Mouse (Mus musculus): Measurements from ENCODE around the gene Bpifa1. TPM values are rescaled to one million over a fixed set of nuclear protein-coding genes. Genes with fewer than 3 reads are reported as not detected.
A peak's percentile ranks its signal among the peaks of the same experiment; 100 is the strongest.
"Not testable (repeated sequence)": the region's sequence is repeated elsewhere in the genome, so short reads cannot be mapped to it uniquely, and the experiment has no call there.

The Bpifa1 gene
- total RNA-seq (2021): not detected

DNA sequence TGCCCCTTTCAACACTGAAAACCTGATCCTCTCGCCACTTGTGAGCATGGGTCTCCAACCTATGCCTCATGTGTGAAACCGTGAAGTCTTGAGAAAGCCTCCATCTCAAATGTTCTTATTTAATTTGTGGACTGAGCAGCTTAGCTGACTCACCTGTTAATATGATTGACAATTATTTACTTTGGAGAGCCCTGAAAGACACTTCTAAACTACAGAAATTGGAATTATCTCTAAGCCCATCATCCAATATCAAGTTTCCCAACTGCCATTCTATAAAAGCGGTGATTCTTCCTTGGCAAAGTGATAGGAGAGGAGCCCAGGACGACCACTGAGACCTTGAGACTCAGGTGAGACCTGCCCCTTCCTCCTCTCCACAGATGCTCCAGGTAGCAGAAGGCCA, at the start of gene Bpifa1:
Gene Bpifa1, plus strand, starts transcription at position 301 of the 400 bp plus-strand sequence.
- DNase-seq (ENCODE audit: extremely low spot score in 1 of 2, low spot score in 1 of 2): no peak

DNA sequence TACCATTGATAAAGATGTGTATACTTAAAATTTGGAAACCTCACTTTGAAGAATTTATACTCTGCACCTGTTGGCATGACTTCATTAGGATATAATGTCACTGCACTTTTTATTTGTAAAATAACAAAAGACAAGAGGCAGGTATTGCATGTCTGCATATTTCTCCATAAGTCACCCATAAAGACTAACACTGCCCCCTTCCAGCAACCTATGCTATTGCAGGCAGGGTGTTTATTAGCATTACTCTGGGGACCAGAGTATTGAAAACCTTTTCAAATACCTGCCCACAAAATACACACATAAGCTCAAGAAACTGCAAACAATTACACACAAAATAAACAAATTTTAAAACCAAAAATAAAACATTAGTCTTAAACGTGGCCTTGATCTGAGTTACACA, 44.9 kb upstream of the Bpifa1 start:
- DNase-seq (ENCODE audit: extremely low spot score in 1 of 2, low spot score in 1 of 2): no peak

DNA sequence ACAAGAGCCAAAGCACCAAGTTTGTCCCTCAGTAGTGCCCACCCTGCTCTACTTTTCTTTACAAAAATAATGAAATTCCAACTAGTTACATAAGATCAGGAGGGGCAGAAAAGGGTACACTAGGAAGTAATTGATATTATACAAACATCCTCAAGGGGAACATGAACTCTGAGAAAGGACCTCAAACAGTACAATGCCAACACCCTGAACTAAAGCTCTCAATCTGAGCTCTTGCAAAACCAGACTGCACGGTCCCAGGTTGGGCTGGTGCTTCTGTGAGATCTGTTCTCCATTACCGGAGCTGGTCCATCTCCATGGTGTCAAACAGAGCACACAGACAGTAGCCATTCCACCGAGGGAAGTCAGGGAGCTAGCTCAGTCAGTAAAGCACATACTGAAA, 25.3 kb upstream of the Bpifa1 start:
- no peak for DNase-seq (ENCODE audit: extremely low spot score in 1 of 2, low spot score in 1 of 2)

DNA sequence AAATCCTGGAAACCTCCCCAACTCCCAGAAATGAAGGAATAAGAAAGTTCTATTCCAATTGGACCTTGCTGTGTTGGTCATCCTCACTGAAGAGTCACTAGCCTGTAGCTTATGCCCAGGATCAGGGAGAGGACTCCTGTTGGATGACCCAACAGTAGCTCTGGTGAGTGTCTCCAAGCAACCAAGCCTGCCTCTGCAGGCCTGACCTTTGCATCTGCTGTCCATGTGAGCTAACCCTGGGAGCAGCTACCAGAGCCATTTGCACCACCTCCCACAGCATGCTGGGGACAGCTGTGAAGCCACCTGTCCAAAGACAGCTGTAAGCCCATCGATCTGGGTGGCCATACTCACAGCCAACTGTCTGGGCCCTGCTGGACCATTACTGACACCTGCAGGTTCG, 12.6 kb upstream of the Bpifa1 start, which contains the start of gene Bpifa3:
Gene Bpifa3, plus strand, starts transcription at position 217 of the 400 bp plus-strand sequence.
- no peak for DNase-seq (ENCODE audit: extremely low spot score in 1 of 2, low spot score in 1 of 2)

DNA sequence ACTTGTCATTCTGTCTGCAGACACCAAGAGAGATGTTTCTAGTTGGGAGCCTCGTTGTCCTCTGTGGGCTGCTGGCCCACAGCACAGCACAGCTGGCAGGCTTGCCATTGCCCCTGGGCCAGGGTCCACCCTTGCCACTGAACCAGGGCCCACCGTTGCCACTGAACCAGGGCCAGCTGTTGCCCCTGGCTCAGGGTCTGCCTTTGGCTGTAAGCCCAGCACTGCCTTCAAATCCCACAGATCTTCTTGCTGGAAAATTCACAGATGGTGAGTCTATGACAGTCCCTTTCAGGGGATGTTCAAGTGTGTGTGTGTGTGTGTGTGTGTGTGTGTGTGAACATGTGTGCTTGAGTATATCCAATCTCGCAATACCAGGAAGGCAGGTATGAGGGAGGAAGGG, 1.1 kb downstream of the Bpifa1 start:
- DNase-seq (ENCODE audit: extremely low spot score in 1 of 2, low spot score in 1 of 2): no peak

DNA sequence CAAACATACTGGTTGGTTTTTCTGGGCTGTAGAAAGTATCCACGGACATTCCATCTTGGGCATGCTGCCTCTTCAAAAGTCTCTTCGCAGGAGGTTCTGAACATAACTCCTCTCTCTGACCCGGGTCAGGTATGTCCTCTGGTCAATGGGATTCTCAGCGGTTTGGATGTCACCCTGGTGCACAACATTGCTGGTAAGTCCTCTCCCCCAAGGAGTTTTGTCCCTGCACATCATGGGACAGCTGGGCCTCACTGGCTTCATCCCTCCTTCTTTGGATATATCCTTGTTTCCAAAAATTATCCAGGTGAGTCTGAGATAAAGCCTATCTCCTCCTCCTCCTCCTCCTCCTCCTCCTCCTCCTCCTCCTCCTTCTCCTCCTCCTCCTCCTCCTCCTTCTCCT, 4.8 kb downstream of the Bpifa1 start:
- no peak for DNase-seq (ENCODE audit: extremely low spot score in 1 of 2, low spot score in 1 of 2)

DNA sequence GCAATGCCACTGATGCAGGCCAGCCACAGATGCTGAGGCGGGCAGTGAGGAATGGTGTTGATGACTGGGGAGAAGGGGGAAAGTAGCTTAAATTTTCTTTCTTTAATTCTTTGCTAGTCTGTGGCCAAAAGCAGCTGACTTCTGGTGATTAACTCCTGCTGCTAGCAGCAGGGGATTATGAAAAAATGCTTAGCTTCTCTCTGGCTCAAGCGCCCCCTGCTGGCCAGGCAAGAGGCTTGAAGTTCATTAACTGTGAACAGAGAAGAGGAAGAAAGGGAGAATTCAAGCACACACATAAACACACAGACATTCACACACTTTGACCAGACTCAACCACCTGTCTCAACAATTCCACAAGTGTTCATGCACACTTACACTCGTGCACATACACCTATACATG, 15.8 kb downstream of the Bpifa1 start:
- DNase-seq (ENCODE audit: extremely low spot score in 1 of 2, low spot score in 1 of 2): peak; percentile 48 to 71

DNA sequence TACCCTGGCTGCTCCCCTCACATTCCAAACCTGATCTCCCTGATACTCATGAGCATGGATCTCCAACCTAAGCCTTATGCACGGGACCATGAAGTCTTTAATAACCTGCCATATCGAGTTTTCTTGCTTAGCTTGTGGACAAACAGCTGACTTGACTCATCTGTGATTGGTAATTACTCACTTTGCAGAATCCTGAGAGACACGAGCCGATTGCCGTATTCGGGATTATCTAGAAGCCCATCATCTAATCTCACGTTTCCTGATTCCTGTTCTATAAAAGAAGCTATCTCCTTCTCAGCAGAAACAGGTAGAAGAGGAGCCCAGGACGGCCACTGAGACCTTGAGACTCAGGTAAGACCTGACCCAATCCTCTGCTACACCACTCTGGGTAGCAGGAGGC, 19.6 kb downstream of the Bpifa1 start, which contains the start of gene Bpifa5:
Gene Bpifa5, plus strand, starts transcription at position 301 of the 400 bp plus-strand sequence.
- no peak for DNase-seq (ENCODE audit: extremely low spot score in 1 of 2, low spot score in 1 of 2)

DNA sequence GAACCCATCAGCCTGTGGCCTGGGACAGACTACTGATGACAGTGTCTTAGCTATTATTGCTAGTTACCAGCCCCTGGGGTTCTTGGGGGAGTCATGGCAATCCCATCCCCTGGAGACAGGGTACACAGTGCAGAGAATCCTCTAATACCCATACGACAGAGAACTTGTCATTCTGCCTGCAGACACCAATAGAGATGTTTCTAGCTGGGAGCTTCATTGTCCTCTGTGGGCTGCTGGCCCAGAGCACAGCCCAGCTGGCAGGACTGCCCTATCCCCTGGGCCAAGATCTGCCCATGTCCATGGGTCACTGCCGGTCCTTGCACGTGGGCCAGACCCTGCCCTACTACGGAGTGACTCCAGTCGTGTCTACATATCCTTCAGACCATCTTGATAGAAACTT, 20.6 kb downstream of the Bpifa1 start:
- no peak for DNase-seq (ENCODE audit: extremely low spot score in 1 of 2, low spot score in 1 of 2)

DNA sequence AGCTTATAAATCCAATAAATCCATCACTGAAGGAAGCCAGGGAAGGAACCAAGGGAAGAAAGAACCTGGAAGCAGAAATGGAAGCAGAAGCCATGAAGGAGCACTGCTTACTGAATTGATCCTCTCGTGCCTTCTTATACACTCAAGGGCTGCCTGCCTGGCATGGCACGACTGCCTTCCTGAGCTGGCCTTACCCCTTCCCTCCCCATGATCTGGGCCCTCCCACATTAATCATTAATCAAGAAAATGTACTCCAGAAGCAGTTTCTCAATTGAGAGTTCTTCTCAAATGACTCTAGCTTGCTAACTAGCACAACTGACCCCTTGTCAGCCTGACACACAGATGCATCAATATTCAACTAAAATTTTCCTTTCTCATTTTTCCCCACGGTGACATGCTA, 26.5 kb downstream of the Bpifa1 start:
- no peak for DNase-seq (ENCODE audit: extremely low spot score in 1 of 2, low spot score in 1 of 2)

DNA sequence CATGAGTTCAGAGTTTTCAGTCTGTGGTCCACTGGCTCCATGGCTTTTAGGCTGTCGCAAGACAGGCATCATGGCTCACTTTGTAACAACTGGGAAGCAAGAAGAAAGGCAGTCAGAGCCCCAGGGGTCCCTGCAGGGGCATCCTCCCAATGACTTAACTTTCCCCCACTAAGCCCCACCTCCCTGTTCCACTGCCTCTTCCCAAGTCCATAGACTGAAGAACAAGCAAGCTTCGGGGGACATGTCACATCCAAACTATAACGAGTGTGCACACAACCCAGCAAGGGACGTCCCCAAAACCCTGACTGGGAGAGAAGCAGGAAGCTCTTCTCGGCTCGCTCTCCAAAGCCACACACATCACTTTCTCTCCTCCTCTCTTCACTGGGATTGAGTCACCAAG, 28.9 kb downstream of the Bpifa1 start:
- no peak for DNase-seq (ENCODE audit: extremely low spot score in 1 of 2, low spot score in 1 of 2)

DNA sequence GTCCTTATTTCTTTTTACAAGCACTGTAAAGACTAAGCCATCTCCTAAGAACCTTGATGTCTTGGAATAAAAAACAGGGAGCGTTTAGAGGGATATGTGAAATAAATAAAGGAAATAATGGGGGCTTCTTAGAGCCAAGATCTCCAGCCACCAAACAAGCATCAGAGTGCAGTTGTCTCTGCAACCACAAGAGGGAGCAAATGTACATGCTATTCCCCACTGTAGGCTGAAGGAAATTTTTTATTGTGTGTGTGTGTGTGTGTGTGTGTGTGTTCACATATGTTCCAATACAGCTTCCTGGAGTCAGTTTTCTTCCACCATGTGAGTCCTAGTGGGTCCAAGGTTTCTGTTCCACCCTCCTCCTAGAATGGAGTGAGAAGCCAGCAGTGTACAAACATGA, 30.6 kb downstream of the Bpifa1 start:
- peak in 1 of 2 experiments; percentile 47 for DNase-seq (ENCODE audit: extremely low spot score in 1 of 2, low spot score in 1 of 2)

DNA sequence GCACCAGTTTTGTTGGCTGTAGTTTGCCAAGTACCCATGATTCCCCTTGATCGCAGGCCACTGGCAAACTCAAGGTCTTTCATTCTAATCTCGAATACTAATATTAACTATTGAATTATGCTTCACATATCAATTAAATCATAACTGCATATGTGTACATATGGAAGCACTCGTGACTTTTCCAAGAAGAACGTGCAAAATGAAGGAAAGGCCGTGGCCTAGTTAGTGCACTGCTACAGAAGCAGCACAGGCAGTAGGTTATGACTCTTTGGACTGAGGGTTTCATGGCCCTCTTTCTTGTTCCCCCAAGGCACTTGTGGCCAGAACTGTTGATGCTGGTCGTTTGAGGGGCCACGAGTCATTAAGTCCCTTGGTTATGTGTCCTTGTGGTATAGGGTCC, 39.2 kb downstream of the Bpifa1 start:
- not testable (repeated sequence) for DNase-seq (ENCODE audit: extremely low spot score in 1 of 2, low spot score in 1 of 2)

DNA sequence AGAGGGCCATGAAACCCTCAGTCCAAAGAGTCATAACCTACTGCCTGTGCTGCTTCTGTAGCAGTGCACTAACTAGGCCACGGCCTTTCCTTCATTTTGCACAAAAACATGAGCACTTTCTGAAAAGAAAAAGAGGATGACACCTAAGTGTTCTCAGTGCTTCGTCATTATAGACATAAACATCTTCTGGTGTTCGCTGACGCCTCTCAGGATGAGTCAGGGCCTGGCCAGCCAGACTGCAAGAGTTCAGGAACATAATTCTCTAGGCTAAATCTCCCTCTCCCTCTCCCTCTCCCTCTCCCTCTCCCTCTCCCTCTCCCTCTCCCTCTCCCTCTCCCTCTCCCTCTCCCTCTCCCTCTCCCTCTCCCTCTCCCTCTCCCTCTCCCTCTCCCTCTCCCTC, 40.4 kb downstream of the Bpifa1 start:
- DNase-seq (ENCODE audit: extremely low spot score in 1 of 2, low spot score in 1 of 2): not testable (repeated sequence)

DNA sequence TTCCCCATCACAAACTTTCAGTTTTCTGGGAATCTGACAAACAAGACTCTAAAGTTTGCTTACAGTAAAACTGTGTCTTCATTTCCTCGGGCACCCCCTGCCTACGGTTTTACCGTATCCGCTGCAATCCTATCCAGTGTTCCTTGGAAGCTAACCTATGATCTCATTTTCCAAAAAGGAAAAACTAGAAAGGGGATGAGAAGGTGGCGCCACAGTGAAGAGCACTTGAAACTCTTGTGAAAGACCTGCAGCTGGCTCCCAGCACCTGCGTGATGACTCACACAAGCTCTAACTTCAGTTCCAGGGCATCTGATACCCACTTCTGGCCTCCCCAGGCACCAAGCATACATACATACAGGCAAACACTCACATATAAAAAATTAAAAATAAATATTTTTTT, 42.6 kb downstream of the Bpifa1 start:
- no peak for DNase-seq (ENCODE audit: extremely low spot score in 1 of 2, low spot score in 1 of 2)

DNA sequence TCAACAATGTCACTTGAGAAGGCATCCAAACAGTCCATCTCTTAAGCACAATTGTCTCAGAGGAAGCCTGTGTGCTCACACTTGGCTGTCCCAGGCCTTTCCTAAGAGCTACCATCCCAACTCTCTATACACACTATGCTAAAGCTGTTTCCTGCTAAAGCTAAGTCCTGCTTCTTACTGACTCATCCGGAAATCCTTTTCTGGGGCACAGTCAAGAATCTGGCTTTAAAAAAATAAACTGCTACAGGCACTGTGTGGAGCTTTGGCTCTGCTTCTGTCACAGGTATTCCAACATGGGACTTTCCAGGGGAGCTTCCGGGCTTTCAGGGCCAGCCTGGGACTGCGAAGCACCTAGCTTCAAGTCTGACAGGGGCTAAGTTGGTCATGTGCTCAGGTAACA, 43.1 kb downstream of the Bpifa1 start:
- DNase-seq (ENCODE audit: extremely low spot score in 1 of 2, low spot score in 1 of 2): no peak

DNA sequence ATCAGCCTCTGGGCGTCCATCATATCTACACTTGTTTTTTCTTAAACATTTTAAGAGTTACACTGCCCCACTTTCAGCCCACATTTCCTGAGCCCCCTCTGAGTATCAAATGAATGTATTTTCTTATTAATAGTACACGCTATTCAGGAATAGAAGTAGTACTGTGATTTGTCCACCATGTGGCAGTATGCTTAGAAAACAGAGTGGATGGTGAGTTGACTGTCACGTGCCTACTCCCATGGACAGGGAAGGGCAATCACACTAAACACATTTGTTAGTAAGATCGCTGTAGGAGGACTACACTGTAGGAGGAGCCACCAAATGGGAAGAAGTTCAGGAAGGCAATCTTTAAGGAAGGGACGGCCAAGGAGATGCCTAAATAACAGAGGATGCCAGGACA, 44.8 kb downstream of the Bpifa1 start:
- DNase-seq (ENCODE audit: extremely low spot score in 1 of 2, low spot score in 1 of 2): no peak

DNA sequence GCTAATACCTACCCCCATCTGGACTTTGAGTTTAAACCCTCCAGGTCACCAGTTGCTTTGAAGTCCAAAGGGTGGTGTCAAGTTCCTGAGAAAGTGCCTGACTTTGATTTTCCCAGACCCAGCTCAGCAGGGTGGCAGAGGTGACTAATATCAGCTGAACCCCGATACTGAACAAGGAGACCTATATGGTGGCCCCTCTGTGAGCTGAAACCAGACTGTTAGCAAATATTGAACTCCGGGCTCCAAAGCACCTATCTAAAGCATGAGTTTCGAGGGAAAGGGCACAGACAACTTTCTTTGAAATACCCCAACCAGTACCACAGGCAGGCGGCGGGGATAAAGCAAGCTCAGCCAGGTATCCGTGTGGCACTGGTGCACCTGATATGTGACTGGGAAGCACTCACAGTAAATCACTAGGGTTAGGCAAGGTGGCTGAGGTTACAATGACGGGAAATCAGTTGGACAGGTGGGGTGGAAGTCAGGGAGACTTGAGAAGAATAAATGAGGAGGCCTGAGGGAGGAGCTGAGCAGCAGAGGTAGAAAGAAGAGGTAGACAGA, 47.3 kb downstream of the Bpifa1 start:
- DNase-seq (ENCODE audit: extremely low spot score in 1 of 2, low spot score in 1 of 2): no peak

DNA sequence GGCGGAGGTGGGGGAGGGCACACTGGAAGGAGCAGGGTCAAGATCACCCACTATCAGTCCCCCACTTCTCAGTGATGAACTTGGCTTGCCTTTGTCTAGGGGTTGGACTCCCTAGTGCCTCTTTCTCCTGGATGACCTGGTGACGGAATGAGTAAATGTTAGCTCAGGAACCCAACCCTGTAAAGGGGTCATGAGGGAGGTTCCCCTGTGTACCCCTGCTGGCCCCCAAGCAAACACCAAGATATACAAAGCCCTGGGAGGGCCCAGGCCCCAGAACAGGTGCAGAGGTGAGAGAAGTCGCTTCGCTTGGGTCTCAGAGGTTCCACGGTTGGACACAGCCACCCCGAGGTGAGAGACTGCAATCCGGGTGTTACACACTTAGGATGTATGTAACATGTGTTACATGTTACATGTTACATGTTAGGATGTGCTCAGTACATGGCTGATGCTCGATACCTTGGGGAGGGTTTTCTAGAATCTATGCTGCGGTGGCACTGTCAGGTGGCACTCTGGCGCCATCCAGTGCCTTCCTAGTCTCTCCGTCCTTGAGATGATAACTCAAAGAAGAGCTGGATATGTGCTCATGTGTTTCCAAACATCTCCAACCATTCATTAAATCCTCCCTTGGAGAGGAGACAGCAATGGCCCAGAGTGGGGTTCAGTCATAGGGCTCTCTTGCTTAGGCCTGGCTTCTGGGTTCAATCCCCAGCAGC, 48.0 kb downstream of the Bpifa1 start, which contains the start of gene Bpifb1:
Gene Bpifb1, plus strand, starts transcription at position 273 of the 713 bp plus-strand sequence.
- no peak for DNase-seq (ENCODE audit: extremely low spot score in 1 of 2, low spot score in 1 of 2)

DNA sequence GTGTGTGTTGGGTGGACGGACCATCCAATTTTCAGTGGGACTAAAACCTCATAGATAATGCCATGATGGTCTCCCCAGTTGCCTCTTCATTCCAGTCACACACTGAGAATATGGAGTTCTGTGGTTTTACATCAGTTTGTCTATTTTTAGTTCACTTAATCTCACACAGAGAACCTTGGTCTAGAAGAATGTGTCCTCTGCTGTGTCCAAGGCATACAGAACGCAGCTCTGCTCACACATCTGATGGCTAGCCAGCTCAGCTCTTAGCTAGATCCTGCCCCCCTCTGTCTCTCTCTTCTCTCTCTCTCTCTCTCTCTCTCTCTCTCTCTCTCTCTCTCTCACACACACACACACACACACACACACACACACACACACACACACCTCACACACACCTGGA, 49.5 kb downstream of the Bpifa1 start:
- DNase-seq (ENCODE audit: extremely low spot score in 1 of 2, low spot score in 1 of 2): no peak

DNA sequence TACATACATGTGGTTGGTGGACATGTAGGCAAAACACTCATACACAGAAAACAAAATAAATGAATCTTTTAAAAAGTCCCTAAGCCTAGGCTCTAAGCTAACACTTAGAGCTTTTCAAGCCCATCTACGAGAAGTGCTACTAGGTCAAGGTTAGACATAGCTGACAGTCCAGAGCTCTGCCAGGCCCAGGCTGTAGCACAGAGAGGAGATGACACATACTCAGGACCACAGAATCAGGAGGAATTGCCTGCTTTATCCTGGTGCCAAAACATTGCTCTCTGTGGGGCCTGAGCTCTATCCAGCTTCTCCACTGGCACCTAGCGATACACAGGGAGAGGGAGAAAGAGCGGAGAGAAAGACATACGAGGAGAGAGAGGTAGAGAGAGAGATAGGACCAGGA, 50.4 kb downstream of the Bpifa1 start:
- DNase-seq (ENCODE audit: extremely low spot score in 1 of 2, low spot score in 1 of 2): no peak

DNA sequence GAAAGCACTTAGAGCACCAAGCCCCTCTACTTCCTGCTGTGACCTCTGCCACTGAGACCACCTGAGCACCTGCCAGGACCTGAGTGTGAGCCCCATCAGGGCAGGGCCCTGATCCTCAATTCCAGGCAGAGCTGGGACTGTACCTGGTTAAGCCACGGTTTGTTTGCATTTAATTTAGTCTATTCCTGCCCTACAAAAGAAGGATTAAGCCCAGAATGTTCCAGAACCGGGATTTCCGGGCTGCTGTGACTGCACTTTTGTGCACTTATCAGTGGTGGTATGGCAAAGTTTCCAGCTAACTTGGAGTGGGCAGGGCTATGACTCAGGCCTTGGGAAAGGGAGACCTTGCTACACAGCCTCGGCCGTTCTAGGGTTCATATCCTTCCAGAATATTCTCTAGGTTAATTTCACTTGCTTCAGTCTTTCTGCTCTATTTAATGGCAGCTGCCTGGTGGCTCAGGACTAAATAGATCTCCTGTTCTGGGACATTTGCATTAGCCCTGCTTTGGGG, 51.4 kb downstream of the Bpifa1 start:
- DNase-seq (ENCODE audit: extremely low spot score in 1 of 2, low spot score in 1 of 2): no peak

Data from layer of hippocampus, postnatal 25 days (tissue).